Mouse (Mus musculus) cerebellum, postnatal 25 days (tissue): ENCODE data around the gene Mdn1.

ENCODE experiments used
- DNase-seq, 2 experiments: peaks; one replicate each; pipeline ENCODE4 v3.0.0; 2021; ENCODE audit warnings: mixed read lengths in 2 of 2

Gene Mdn1

GRCm38 (mm10) chr4:32656918-32657662 lies at the start of gene Mdn1:
Gene Mdn1, plus strand, starts transcription at chr4:32657119.
- DNase-seq = peak; percentile 98

DNA sequence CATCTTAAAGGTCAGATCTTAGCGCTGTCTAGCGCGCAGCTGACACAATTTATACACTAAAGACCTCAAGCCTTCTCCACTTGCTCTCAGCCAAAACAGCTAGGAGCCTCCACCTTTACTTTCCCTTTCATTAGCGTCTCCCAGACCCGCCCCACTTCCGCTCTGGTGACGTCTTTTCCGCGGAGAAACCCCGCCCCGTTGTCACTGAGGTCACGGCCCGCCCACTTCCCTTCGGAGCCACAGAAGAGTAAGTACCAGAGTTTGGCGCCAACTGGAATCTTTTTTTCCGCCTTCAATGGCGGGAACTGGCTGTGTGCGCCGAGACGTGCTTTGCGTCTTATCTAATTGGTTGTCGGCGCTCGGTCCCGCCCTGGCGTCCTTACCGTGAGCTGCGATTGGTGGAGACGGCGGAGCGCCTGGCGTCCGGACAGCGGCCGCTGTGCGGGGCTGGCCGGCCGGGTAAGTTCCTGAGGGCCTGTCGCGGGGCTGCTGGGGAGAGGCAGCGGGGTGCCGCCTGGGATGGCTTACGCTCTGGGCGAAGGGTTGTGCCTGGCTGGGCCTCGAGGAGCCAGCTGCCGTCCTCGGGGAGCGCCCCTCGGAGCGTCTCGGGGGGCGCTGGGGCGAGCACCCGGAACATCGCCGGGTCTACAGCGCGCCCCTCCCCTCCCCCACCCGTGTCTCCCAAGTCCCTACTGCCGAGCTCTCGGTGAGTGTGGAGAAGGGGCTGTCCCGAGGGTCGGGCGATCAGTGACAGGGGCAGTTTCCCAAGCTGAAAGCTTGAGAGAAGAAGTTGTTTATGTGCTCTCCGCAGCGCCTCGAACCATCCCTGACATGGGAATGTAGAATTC lies 41.7 kb upstream of the Mdn1 start, which contains the start of gene Casp8ap2:
Casp8ap2 (plus strand) TSS at position 418 of the 848 bp plus-strand sequence.
- DNase-seq = peak; percentile 98 to 99

- no peak for DNase-seq
Measured at GRCm38 (mm10) chr4:32621637-32622036, 35.3 kb upstream of the Mdn1 start.

DNA sequence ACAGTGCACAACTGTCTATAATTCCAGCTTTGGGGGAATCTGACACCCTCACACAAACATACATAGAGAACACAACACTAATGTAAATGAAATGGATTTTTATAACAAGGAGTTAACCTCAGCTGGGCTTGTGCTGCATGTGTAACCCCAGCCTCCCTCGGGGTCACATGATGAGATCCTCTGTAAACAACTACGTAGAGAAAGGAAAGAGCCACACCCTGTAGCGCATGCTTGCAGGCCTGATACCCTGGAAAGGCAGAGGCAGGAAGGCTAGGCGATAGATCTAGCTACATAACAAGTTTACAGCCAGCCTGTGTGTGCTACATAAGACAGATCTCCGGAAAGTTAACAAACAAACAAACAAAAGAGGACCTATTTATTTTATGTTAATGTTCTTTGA lies 5.2 kb upstream of the Mdn1 start:
- no peak for DNase-seq

GRCm38 (mm10) chr4:32656146-32656904 lies 594 bp upstream of the Mdn1 start:
- DNase-seq = peak in 1 of 2 experiments; percentile 20

DNA sequence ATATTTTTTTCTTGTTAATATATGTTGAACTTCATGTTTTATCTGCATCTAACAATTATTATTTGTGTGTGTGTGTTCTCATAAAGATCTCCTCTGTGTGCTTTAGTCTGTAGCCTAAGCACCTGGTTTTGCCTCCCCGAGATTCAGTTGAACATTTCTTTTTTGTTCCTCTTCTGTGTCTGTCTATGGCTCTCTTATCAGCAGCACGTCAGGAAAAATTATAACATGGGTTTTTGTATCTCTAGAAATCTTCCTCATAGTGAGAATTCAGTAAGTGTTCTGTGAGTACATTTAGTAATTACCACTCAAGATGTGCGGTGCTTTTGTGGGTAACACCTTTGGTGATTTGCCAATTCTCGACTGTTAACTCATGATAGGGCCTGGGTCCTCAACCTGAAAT lies 8.9 kb downstream of the Mdn1 start:
- no peak for DNase-seq

GRCm38 (mm10) chr4:32668291-32668690 lies 11.4 kb downstream of the Mdn1 start:
- DNase-seq = no peak

DNA sequence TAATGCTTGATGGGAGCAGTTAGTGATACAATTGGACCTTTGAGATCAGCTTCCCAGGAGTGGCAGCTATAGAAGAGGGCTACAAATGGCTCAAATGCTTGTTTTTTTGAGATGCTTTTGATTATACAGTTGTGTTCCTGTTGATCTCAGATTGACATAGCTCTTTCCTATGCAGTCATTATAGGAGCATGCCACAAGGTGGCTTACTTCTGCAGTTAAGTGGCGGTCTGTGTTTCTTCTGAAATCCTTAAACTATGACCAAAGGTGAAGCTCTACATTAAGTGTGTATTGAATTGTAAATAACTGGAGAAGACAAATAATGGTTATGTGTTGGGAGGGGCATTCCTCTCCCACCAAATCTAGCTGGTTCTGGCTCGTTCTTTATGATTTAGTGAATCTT lies 12.9 kb downstream of the Mdn1 start:
- DNase-seq = no peak

GRCm38 (mm10) chr4:32674025-32674424 lies 17.1 kb downstream of the Mdn1 start:
- DNase-seq = no peak

DNA sequence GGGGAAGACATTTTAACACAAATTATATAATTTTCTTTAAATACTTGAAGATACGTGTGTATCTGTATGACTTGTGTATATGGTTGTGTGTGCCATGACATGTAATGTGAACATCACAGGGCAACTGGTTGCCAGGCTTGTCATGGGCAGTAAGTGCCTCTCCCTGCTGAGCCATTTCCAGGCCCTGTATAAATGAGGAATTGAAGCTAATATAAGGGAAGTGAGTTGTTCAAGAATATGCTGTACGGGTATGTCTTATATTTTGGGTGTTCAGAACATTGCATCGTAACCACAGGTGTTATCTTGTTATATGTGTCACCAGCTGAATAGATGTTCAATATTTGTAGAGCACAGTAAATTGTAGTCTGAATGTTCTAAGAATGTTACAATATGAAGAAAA lies 20.6 kb downstream of the Mdn1 start:
- no peak for DNase-seq

GRCm38 (mm10) chr4:32680843-32681242 lies 23.9 kb downstream of the Mdn1 start:
- DNase-seq = no peak

DNA sequence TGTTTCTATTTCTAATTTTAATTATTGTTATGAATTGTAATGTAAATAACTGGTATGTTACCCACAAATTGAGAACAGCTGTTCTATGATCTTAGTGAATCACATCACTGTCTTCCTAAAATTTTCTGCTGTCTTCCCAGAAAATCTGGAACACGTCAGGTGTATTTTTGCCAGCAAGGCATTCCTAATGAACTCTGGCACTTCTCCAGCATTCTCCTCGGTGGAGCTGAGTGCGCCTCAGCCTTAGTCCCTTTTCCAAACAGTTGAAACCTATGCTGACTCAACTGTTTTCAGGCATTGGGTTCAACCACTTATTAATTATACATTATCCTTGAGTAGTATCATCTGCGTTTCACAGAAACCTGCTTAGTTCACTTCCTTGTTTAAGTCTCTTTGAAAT lies 25.6 kb downstream of the Mdn1 start:
- DNase-seq = no peak

- no peak for DNase-seq
Measured at GRCm38 (mm10) chr4:32683061-32683582, 26.2 kb downstream of the Mdn1 start.

DNA sequence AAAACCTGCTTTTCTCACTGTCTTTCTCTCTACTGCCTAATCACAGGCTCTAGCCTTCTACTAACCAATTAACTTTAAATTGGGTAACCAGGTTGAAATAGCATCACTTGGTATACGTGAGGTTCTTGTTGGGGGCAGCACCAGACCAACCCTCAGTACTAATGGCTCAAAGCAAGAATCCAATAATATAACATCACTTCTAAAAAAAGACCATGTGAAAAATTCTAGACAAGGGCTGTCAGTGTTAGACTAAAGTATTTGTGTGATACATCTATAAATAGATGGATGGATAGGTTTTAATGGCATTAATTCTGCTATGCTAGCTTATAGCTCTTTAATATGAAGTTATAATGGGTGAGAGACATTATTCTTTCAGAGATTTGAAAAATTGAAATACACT lies 60.8 kb downstream of the Mdn1 start:
- no peak for DNase-seq

DNA sequence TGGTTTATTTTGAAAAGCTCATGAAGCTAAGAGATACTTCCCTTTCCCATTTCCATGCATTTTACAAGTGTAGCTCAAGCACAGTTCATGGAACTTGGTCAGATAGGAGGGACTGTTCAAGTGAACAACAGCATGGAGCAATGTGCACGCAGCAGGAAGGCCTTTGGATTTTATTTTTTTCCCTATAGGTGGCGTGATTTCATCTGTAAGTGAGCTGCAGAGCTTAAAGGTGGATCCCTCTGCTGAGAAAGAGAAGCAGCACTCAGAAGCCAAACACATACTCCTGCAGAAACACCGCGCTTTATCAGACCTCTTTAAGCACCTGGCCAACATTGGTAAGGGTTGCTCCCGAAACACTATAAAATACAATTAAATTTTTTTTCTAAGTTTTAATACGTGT lies 88.5 kb downstream of the Mdn1 start:
- DNase-seq = no peak

GRCm38 (mm10) chr4:32748396-32748795 lies 91.5 kb downstream of the Mdn1 start:
- DNase-seq = no peak

DNA sequence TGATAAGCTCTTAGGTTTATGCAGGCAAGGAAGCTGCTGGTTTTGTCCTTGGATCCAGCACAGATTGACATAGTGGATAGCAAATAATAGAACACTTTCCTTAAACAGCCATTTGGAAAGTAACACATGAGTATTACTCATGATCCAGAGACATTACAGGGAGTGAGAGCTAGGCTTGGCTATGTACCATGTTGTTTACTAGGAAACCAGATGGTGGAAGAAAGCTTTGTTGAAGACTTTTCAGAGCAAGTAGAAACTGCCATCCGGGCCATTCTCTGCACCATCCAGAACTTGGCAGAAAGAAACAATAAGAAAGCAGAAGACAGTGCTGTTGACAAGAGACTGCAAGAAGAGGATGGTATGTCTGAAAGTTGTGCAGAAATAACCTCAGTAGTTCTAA lies 93.8 kb downstream of the Mdn1 start:
- no peak for DNase-seq

DNA sequence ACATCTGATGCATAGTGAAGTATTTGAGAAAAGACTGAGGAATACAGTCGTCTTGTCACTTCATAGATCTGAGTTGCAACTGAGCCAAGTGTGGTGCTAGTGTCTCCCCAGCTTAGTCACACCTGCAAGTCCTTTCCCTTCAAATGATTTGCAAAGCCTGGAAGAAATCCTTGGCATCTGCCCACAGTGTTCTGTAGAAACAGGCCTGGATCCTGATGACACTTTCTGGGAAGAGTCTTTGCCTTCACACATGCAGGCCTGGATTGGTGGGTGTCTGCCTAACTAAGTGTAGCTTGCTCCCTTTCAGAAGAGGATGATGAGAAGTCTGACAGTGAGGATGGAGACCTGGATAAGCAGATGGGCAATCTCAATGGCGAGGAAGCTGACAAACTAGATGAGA lies 100.5 kb downstream of the Mdn1 start:
- no peak for DNase-seq

DNA sequence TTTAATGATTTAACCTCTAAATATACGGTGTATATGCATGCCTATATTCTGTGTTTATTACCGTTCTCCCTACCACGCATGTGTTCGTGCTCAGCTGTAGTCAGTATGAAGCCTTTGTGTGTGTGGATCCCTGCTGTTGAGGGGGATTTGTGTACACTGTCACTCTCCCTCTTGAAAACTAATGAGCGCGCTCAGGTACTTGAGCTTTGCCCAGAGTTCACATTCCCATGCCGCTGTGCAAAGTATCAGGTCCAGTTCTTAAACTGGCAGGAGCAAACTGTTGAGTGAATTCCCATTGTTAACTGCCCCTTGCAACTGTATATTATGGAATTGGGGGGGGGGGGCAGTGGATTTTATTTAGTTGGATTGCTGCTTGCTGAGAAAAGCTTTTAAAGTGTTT lies 110.6 kb downstream of the Mdn1 start:
- no peak for DNase-seq

GRCm38 (mm10) chr4:32768046-32768445 lies 111.1 kb downstream of the Mdn1 start:
- DNase-seq = no peak

DNA sequence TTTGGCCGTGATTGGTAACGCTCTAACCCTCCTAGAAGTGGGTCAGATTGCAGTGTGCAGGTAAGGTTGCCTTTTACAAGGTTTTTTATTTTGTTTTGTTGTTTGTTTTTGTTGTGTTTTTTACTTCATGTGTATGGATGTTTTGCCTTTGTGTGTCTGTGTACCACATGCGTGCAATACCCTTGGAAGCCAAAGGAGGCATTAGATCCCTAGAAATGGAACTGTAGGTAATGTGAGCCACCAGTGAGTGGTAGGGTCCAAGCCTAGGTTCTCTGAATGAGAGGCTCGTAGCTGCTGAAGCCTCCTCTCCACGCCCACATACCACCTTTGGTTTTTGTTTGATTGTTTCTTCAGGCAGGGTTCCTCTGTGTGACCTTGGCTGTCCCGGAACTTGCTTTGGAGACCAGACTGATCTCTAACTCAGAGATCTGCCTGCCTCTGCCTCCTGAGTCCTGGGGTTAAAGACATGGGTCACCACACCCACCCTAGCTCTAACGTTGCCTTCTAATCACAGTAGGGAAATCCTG lies 113.4 kb downstream of the Mdn1 start:
- DNase-seq = no peak

- no peak for DNase-seq
Measured at GRCm38 (mm10) chr4:32779996-32780395, 123.1 kb downstream of the Mdn1 start.

- DNase-seq = no peak
Measured at GRCm38 (mm10) chr4:32787110-32787509, 130.2 kb downstream of the Mdn1 start.
